Mouse (Mus musculus) megakaryocyte, embryonic 14.5 days (primary cell): ENCODE data around the gene Bcl6. TPM values are rescaled to one million over a fixed set of nuclear protein-coding genes. Genes with fewer than 3 reads are reported as not detected.

Experiments
- H3K27me3 ChIP-seq: replicated peaks from 2 replicates; pipeline ENCODE3; 2012; ENCODE audit warnings: inconsistent platforms
- H3K36me3 ChIP-seq: replicated peaks from 2 replicates; pipeline ENCODE3; 2012; ENCODE audit warnings: low read length, inconsistent platforms, mixed read lengths
- H3K4me1 ChIP-seq: 2 replicates; pipeline ENCODE4 v1.6.1; 2012; ENCODE audit warnings: inconsistent platforms
- H3K4me3 ChIP-seq: replicated peaks from 2 replicates; pipeline ENCODE3; 2012; ENCODE audit warnings: moderate library complexity, mild to moderate bottlenecking, inconsistent platforms
- H3K9me3 ChIP-seq: 2 replicates; pipeline ENCODE4 v1.6.1; 2012; ENCODE audit warnings: inconsistent platforms
- FLI1 ChIP-seq: IDR thresholded peaks from 2 replicates; pipeline ENCODE4 v1.6.1; 2012; ENCODE audit warnings: low read length, inconsistent platforms, mixed read lengths
- GATA1 ChIP-seq: IDR thresholded peaks from 3 replicates; pipeline ENCODE4 v1.6.1; 2012; ENCODE audit warnings: mixed read lengths, low read length, inconsistent platforms, borderline replicate concordance
- polyA plus RNA-seq: library from polyadenylated mRNA; stranded (reverse); fragments of >175 nt; gene quantifications from 2 replicates; pipeline ENCODE4 v1.2.3, GENCODE M21; 2012; ENCODE audit warnings: low replicate concordance; ENCODE audit not compliant: insufficient read depth

Bcl6 gene
- 1.2 and 3.5 TPM in 2 replicates for polyA plus RNA-seq

GRCm38 (mm10) chr16:23988466-23989208 is at the start of gene Bcl6, which contains the start of gene Gm37419:
Gene Bcl6, minus strand, starts transcription at chr16:23988852.
Gene Gm37419, plus strand, starts transcription at chr16:23988482.
- Histone ChIP-seq H3K27me3 (peaks cover 7% of the 10 kb centered on the region), H3K4me1 (peaks cover 43% of the 10 kb centered on the region)

GRCm38 (mm10) chr16:24036398-24036797 is 47.7 kb upstream of the Bcl6 start:
- no peak overlapping the region for H3K4me3 ChIP-seq
- H3K4me1 ChIP-seq, result 0 out of 2 replicates have a peak, but pooled peaks cover 2% of the 10 kb centered on the region
- peaks cover 11% of the 10 kb centered on the region for H3K9me3 ChIP-seq
- no peak for TF ChIP-seq GATA1
- no peak for TF ChIP-seq FLI1
- no peaks in the 10 kb centered on the region for H3K36me3 ChIP-seq
- H3K27me3 ChIP-seq, result no peaks in the 10 kb centered on the region

More at GRCm38 (mm10) chr16:23988466-23989208, at the start of gene Bcl6, which contains the start of gene Gm37419:
- TF ChIP-seq FLI1 (no peak), GATA1 (no peak)
- H3K4me3 ChIP-seq, result peak within 1 kb of the TSS; percentile 92
- H3K9me3 ChIP-seq, result no peaks in the 10 kb centered on the region
- H3K36me3 ChIP-seq, result no peaks in the 10 kb centered on the region

DNA sequence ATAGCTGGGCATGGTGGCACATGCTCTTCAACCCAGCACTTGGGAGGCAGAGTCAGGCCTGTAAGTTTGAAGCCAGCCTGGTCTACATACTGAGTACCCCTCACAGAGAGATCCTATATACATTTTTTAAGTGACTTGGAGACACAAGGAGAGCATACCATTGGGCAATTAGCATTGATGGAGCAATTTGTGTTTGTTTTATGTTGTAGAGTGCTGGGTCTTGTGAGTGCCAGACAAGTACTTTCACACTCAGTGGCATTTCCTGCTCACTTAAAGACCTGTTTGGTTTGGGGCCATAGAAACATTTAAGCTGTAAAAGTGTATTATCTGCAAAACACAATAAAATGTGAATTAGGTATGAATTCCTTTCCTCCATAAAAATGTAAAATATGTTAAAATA is 47.1 kb upstream of the Bcl6 start:
- Histone ChIP-seq H3K27me3 (no peaks in the 10 kb centered on the region), H3K4me1 (0 out of 2 replicates have a peak, but pooled peaks cover 2% of the 10 kb centered on the region), H3K9me3 (peaks cover 11% of the 10 kb centered on the region), H3K36me3 (no peaks in the 10 kb centered on the region), H3K4me3 (no peak overlapping the region)
- no peak for TF ChIP-seq FLI1
- no peak for TF ChIP-seq GATA1

GRCm38 (mm10) chr16:24034450-24034849 is 45.8 kb upstream of the Bcl6 start:
- TF ChIP-seq GATA1 (no peak), FLI1 (no peak)
- no peaks in the 10 kb centered on the region for H3K36me3 ChIP-seq
- no peak overlapping the region for H3K4me3 ChIP-seq
- no peaks in the 10 kb centered on the region for H3K27me3 ChIP-seq
- 0 out of 2 replicates have a peak, but pooled peaks cover 2% of the 10 kb centered on the region for H3K4me1 ChIP-seq
- peaks cover 11% of the 10 kb centered on the region for H3K9me3 ChIP-seq

DNA sequence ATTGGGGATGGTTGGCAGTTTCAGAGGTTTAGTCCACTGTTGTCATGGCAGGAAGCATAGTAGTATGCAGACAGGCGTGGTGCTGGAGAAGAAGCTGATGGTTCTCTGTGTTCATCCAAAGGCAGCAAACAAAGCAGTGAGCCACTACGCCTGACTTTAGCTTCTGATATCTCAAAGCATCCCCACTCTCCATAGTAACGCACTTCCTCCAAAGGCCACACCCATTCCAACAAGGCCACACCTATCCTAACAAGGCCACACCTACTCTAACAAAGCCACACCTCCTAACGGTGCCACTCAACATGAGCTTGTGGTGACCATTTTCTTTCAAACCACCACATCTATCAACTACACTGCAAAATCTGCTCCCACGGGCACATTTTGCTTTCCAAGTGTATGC is 44.6 kb upstream of the Bcl6 start:
- 0 out of 2 replicates have a peak, but pooled peaks cover 2% of the 10 kb centered on the region for H3K4me1 ChIP-seq
- H3K27me3 ChIP-seq, result no peaks in the 10 kb centered on the region

DNA sequence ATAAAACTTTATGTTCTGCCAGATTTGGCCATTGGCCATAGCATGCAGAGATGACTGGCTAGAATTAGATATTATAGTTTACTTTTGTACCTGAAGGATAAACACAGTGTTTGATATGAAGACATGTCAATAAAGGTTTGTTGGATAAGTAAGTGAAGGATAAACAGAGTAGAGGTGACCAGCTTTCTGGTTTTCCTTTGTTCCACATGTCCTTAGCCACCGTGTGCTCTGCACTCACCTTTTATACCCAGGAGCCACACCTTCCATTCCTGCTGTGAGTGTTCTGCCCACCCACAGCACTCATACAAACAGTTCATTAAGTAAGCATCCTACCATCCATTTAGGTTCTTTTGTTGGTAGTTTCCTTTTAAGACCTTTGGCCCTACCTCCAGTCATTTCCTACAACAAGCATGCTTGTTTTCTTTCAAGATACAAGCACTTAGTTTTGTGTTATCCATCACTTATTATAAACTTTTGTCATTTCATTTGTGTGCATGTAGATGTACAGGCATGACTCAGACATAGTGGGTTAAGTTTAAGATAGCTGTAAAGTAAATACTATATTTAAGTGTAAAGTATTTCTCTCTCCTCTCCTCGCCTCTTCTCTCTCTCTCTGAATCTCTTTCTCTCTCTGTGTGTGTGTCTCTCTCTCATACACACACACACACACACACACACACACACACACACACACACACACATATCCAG is 41.5 kb upstream of the Bcl6 start:
- TF ChIP-seq GATA1 (no peak), FLI1 (no peak)
- peaks cover 2% of the 10 kb centered on the region for H3K27me3 ChIP-seq

More for the DNA sequence above, 44.6 kb upstream of the Bcl6 start:
- TF ChIP-seq GATA1, result no peak
- TF ChIP-seq FLI1, result no peak
- Histone ChIP-seq H3K36me3 (no peaks in the 10 kb centered on the region), H3K4me3 (no peak overlapping the region), H3K9me3 (peaks cover 11% of the 10 kb centered on the region)

GRCm38 (mm10) chr16:24025442-24025841 is 36.8 kb upstream of the Bcl6 start:
- no peak for TF ChIP-seq GATA1
- TF ChIP-seq FLI1, result no peak

More for the DNA sequence above, 41.5 kb upstream of the Bcl6 start:
- Histone ChIP-seq H3K4me1 (0 out of 2 replicates have a peak, but pooled peaks cover 2% of the 10 kb centered on the region), H3K4me3 (no peak overlapping the region), H3K36me3 (no peaks in the 10 kb centered on the region), H3K9me3 (no peaks in the 10 kb centered on the region)

GRCm38 (mm10) chr16:24022605-24023004 is 34.0 kb upstream of the Bcl6 start:
- no peaks in the 10 kb centered on the region for H3K9me3 ChIP-seq
- no peaks in the 10 kb centered on the region for H3K36me3 ChIP-seq
- TF ChIP-seq GATA1, result no peak
- TF ChIP-seq FLI1, result no peak
- H3K4me1 ChIP-seq, result no peaks in the 10 kb centered on the region
- peaks cover 6% of the 10 kb centered on the region for H3K27me3 ChIP-seq
- no peak overlapping the region for H3K4me3 ChIP-seq

More at GRCm38 (mm10) chr16:24025442-24025841, 36.8 kb upstream of the Bcl6 start:
- H3K27me3 ChIP-seq, result peaks cover 6% of the 10 kb centered on the region
- no peaks in the 10 kb centered on the region for H3K9me3 ChIP-seq
- no peaks in the 10 kb centered on the region for H3K4me1 ChIP-seq
- H3K36me3 ChIP-seq, result no peaks in the 10 kb centered on the region
- H3K4me3 ChIP-seq, result no peak overlapping the region

- peaks cover 6% of the 10 kb centered on the region for H3K27me3 ChIP-seq
- TF ChIP-seq FLI1, result no peak
- TF ChIP-seq GATA1, result no peak
- no peaks in the 10 kb centered on the region for H3K36me3 ChIP-seq
- H3K4me1 ChIP-seq, result peaks cover 3% of the 10 kb centered on the region
- H3K9me3 ChIP-seq, result no peaks in the 10 kb centered on the region
- no peak overlapping the region for H3K4me3 ChIP-seq
These were observed 33.1 kb upstream of the Bcl6 start for GRCm38 (mm10) chr16:24021722-24022121.
